Mouse (Mus musculus) mouse embryonic stem cell (cell line): ENCODE results near the gene Usp44.
"Not testable (repeated sequence)": the region's sequence is repeated elsewhere in the genome, so short reads cannot be mapped to it uniquely, and the experiment has no call there.

ENCODE experiments used
- in situ Hi-C, 2 experiments: fragments of 300-500 bp; cut with MboI; formaldehyde crosslinking; loops; 1 replicate in 1 of 2; 3 replicates in 1 of 2; pipeline ENCODE4 v1.14.3; 2019 to 2020; ENCODE audit warnings: low sequenced_read_pairs in 2 of 2, low pct_unique_long_range_greater_than_20kb in 1 of 2, mixed read lengths in 1 of 2; ENCODE audit not compliant: unreplicated experiment in 1 of 2

Usp44 gene

GRCm38 (mm10) chr10:93833699-93834393 is 2.5 kb downstream of the Usp44 start:
- in situ Hi-C loops: no loop called here

GRCm38 (mm10) chr10:93834394-93834745 is 3.0 kb downstream of the Usp44 start:
- in situ Hi-C loops: no loop called here

GRCm38 (mm10) chr10:93835115-93835514 is 3.8 kb downstream of the Usp44 start:
- in situ Hi-C loops: not testable (repeated sequence)

GRCm38 (mm10) chr10:93846706-93847105 is 15.4 kb downstream of the Usp44 start:
- in situ Hi-C loops: no loop called here

GRCm38 (mm10) chr10:93855126-93855525 is 23.8 kb downstream of the Usp44 start:
- in situ Hi-C loops: no loop called here

GRCm38 (mm10) chr10:93856095-93856494 is 24.7 kb downstream of the Usp44 start:
- in situ Hi-C loops: no loop called here

- in situ Hi-C loops: no loop called here
Measured at GRCm38 (mm10) chr10:93868401-93868800, 37.0 kb downstream of the Usp44 start.

GRCm38 (mm10) chr10:93868886-93869285 is 37.5 kb downstream of the Usp44 start:
- in situ Hi-C loops: no loop called here

- in situ Hi-C loops: no loop called here
Measured at GRCm38 (mm10) chr10:93876772-93877171, 45.4 kb downstream of the Usp44 start.

- in situ Hi-C loops: no loop called here
Measured at GRCm38 (mm10) chr10:93878732-93879131, 47.4 kb downstream of the Usp44 start.

- in situ Hi-C loops: no loop called here
Measured at GRCm38 (mm10) chr10:93881918-93882317, 50.6 kb downstream of the Usp44 start.

GRCm38 (mm10) chr10:93882738-93883364 is 51.5 kb downstream of the Usp44 start:
- in situ Hi-C loops: no loop called here

GRCm38 (mm10) chr10:93885839-93886477 is 54.6 kb downstream of the Usp44 start:
- in situ Hi-C loops: no loop called here

GRCm38 (mm10) chr10:93888590-93888934 is 57.2 kb downstream of the Usp44 start:
- in situ Hi-C loops: no loop called here

GRCm38 (mm10) chr10:93888935-93889578 is 57.7 kb downstream of the Usp44 start:
- in situ Hi-C loops: no loop called here

GRCm38 (mm10) chr10:93889579-93889950 is 58.2 kb downstream of the Usp44 start:
- in situ Hi-C loops: no loop called here

- in situ Hi-C loops: no loop called here
Measured at GRCm38 (mm10) chr10:93889976-93890375, 58.6 kb downstream of the Usp44 start.

- in situ Hi-C loops: no loop called here
Measured at GRCm38 (mm10) chr10:93890565-93890964, 59.2 kb downstream of the Usp44 start.

GRCm38 (mm10) chr10:93891031-93891430 is 59.7 kb downstream of the Usp44 start:
- in situ Hi-C loops: no loop called here
